Mouse (Mus musculus): ENCODE data around the gene Emb. TPM values are rescaled to one million over a fixed set of nuclear protein-coding genes. Genes with fewer than 3 reads are reported as not detected.
A peak's percentile ranks its signal among the peaks of the same experiment; 100 is the strongest.

The Emb gene
- polyA plus RNA-seq, 1 experiment from 2014 or later = 16.7 TPM

DNA sequence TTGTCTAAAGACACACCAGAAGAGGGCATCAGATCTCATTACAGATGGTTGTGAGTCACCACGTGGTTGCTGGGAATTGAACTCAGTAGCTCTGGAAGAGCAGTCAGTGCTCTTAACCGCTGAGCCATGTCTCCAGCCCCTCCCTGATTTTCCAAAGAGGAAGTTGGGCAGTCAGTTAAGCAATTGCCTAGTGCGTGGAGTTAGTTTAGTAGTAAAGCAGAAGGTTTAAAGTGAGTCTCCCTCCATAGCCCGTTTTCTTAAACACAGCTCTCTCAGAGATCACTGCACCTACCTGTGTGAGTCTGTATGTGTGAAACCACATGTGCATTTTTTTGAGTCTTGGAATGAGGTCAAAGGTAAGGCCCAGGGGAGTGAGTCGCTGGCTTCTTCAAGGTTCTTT lies 14.8 kb downstream of the Emb start:
- WGBS = 46% methylated on average over 5 of the region's 5 CpGs
- Histone ChIP-seq H3K9ac (no peak overlapping the region), H3K9me3 (no peaks in the 10 kb centered on the region), H3K27me3 (peaks cover 28% of the 10 kb centered on the region), H3K36me3 (no peaks in the 10 kb centered on the region), H3K27ac (no peak overlapping the region), H3K4me2 (no peak overlapping the region), H3K4me3 (no peak overlapping the region), H3K4me1 (peaks cover 8% of the 10 kb centered on the region; the same call in 1 of the 2 replicates)
- no peak for ATAC-seq (ENCODE audit: borderline replicate concordance, extremely low read depth, low FRiP score, low TSS enrichment)

DNA sequence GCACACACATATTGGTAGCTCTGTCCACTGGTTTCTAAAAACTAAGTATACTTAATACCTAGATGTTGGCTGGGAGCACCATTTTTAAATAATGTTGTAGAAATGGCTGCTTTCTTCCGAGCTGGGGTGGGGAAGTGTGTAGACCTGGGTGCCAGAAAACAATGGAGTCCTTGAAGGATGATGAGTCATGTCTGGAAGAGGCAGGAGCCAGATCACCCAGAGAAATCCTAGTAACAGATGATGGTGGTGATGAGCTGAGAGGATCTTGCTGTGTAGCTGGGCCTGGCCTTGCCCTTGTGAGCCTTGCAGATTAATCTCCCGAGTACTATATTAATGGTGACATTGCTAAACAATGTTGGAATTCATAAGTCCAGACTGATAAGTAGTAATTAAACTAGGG lies 16.6 kb downstream of the Emb start:
- 68% methylated on average over 2 of the region's 2 CpGs for WGBS
- Histone ChIP-seq H3K4me2 (no peak overlapping the region), H3K4me1 (peaks cover 8% of the 10 kb centered on the region; the same call in 1 of the 2 replicates), H3K36me3 (no peaks in the 10 kb centered on the region), H3K9ac (no peak overlapping the region), H3K27ac (no peak overlapping the region), H3K4me3 (no peak overlapping the region), H3K9me3 (no peaks in the 10 kb centered on the region), H3K27me3 (peaks cover 26% of the 10 kb centered on the region)
- no peak for ATAC-seq (ENCODE audit: borderline replicate concordance, extremely low read depth, low FRiP score, low TSS enrichment)

DNA sequence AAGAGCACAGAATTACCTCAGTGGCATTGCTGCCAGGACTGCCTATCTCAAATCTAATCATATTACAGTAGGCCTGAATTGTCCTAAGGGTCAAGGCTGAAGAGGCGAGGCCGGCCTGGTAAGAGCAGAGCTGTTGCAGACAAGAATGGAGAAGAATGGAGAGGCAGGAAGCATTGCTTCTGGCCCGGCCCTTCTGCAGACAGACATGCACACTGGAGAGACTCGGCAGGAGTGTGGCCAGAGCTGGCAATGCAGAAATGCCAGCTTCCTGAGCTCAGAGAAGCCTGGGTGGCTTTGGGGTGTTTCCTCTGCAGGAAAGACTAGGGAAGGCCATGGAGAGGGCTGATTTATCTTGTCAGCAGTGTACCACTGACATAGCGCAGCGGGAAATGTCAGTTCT lies 17.2 kb downstream of the Emb start:
- ATAC-seq (ENCODE audit: borderline replicate concordance, extremely low read depth, low FRiP score, low TSS enrichment) = no peak
- H3K4me1 ChIP-seq = peaks cover 8% of the 10 kb centered on the region; the same call in 1 of the 2 replicates
- WGBS = 67% methylated on average over 6 of the region's 6 CpGs
- H3K36me3 ChIP-seq = no peaks in the 10 kb centered on the region
- no peaks in the 10 kb centered on the region for H3K9me3 ChIP-seq
- H3K9ac ChIP-seq = no peak overlapping the region
- no peak overlapping the region for H3K4me3 ChIP-seq
- H3K4me2 ChIP-seq = no peak overlapping the region
- no peak overlapping the region for H3K27ac ChIP-seq
- peaks cover 20% of the 10 kb centered on the region for H3K27me3 ChIP-seq

DNA sequence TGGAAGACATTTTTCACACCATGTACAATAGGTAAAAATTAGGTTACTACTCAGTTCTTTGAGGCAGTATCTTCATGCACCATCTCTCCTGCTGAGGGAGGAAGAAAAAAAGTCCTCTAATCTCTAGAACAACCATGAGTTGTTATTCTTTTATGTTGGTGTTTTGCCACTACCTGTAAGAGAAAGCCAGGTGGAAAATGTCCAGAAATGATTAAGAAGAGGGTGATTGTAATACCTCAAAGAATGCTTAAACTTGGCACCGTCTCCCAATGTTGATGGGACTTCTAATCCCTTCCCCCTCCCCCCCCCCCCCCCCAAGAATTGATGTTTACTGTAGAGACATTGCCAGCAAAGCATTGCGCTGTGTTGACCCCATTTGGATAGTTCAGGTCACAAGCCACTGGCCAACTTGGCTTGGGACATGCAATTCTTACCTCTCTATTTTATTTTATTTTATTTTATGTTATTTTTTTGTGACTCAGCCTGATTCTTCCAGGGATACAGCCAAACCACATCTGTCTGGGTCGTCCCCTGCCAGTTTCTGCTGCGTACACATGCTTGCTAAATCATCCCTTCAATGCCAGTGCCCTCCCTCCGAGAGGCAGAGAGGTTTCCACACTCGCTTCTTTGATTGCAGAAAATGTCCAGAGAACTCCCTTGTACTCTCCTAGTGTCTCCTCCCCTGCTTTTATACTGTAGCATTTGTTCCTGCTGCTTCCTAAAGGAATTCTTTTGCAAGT lies 22.2 kb downstream of the Emb start:
- ATAC-seq (ENCODE audit: borderline replicate concordance, extremely low read depth, low FRiP score, low TSS enrichment) = no peak
- Histone ChIP-seq H3K9ac (no peak overlapping the region), H3K27me3 (no peaks in the 10 kb centered on the region), H3K36me3 (no peaks in the 10 kb centered on the region), H3K4me3 (no peak overlapping the region), H3K9me3 (no peaks in the 10 kb centered on the region), H3K4me1 (no peaks in the 10 kb centered on the region), H3K27ac (no peak overlapping the region), H3K4me2 (no peak overlapping the region)
- 66% methylated on average over 6 of the region's 6 CpGs for WGBS

DNA sequence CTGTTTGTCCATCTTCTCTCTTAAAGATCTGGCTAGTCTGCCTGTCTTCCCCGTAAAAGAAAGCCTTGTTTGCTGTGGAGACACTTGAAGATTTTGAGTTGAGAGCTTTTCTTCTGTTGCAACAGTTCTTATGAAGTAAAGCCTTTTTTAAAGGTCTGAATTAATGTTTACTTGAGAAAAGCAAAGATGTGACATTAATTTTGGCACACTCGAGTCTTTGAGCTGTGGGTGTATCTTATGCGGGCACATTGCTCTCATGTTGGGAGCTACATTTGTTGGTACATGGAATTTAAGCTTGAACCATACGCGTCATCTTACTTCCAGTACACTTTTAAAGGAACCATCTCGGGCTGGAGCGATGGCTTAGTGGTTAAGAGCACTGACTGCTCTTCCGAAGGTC lies 25.5 kb downstream of the Emb start:
- no peak overlapping the region for H3K9ac ChIP-seq
- H3K36me3 ChIP-seq = no peaks in the 10 kb centered on the region
- WGBS = 74% methylated on average over 8 of the region's 8 CpGs
- H3K4me3 ChIP-seq = no peak overlapping the region
- no peak for ATAC-seq (ENCODE audit: borderline replicate concordance, extremely low read depth, low FRiP score, low TSS enrichment)
- H3K4me1 ChIP-seq = no peaks in the 10 kb centered on the region
- peak overlapping the region; percentile 56; the same call in 1 of the 2 replicates for H3K27ac ChIP-seq
- H3K4me2 ChIP-seq = no peak overlapping the region
- no peaks in the 10 kb centered on the region for H3K27me3 ChIP-seq
- no peaks in the 10 kb centered on the region for H3K9me3 ChIP-seq

DNA sequence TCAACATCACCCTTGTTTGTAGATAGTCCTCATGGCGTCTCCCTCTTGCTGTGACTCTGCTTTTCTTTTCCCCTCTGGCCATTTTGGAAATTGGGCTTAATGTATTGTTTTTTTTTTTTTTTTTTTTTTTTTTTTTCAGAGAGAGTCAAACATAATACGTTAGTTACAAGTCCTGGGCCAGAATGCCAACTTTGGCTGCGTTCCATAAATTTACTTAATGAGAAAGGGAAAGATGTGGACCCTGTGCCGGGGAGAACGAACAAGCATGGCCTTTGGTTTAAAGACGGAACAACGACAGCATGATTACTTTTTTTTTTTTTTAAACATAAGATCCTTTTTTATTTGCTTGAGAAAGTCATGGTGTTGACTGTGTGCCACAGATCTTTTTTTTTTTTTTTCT lies 26.1 kb downstream of the Emb start:
- Histone ChIP-seq H3K27ac (no peak overlapping the region), H3K27me3 (no peaks in the 10 kb centered on the region), H3K9ac (no peak overlapping the region), H3K36me3 (no peaks in the 10 kb centered on the region), H3K4me3 (no peak overlapping the region), H3K4me1 (no peaks in the 10 kb centered on the region), H3K4me2 (no peak overlapping the region), H3K9me3 (no peaks in the 10 kb centered on the region)
- 76% methylated on average over 7 of the region's 7 CpGs for WGBS
- ATAC-seq (ENCODE audit: borderline replicate concordance, extremely low read depth, low FRiP score, low TSS enrichment) = no peak

DNA sequence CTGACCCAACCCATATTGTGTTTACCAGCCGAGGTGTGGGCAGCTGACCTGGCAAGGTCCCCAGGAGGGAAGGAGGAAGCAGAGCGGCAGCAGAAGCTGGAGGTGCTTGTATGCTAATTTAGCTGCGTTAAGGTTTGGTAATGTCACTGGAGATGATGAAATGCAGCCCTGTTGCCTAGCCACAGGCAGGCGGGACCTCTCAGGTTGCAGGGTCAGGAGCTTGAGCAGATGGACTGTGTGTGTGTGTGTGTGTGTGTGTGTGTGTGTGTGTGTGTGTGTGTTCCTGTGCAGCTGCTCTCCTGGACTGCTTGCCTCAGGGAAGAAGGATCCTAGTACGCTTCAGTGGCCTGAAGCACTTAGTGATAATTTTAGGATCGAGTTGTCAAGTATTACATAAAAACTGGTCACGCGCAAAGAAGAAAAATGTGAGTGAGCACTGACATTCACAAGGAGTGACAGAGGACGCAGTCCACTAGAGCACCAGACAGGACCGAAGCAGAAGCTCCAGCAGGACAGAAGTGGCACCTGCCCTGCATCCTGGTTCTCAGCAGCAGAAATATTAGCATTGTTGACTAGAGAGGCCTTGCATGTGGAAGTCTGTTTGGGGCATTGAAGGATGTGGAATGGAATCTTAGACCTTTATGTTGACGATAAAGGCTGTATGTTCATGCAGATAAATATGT lies 27.3 kb downstream of the Emb start:
- no peaks in the 10 kb centered on the region for H3K36me3 ChIP-seq
- H3K9ac ChIP-seq = no peak overlapping the region
- ATAC-seq (ENCODE audit: borderline replicate concordance, extremely low read depth, low FRiP score, low TSS enrichment) = peak; percentile 52; the same call in 1 of the 2 replicates
- no peaks in the 10 kb centered on the region for H3K4me1 ChIP-seq
- H3K9me3 ChIP-seq = no peaks in the 10 kb centered on the region
- H3K4me2 ChIP-seq = no peak overlapping the region
- no peak overlapping the region for H3K27ac ChIP-seq
- 38% methylated on average over 11 of the region's 11 CpGs for WGBS
- H3K27me3 ChIP-seq = no peaks in the 10 kb centered on the region
- no peak overlapping the region for H3K4me3 ChIP-seq

DNA sequence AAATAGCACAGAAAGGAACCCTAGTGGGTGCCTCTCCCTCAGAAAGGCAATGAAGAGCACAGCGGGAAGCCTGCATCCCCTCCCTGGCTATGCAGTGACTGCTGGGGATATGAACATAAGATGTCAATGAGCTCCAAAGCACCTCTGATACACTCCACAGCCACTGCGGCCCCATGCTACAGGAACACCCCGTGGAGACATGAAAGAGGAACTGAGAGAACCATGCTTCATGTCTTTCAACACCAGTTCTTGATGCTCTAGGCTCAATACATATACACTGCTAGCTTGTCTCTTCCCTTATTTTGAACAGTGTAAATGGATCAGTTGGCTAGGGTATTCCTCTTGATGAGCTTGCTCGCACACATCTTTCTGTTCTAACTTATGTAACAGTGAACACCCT lies 28.8 kb downstream of the Emb start:
- ATAC-seq (ENCODE audit: borderline replicate concordance, extremely low read depth, low FRiP score, low TSS enrichment) = no peak
- no peaks in the 10 kb centered on the region for H3K27me3 ChIP-seq

DNA sequence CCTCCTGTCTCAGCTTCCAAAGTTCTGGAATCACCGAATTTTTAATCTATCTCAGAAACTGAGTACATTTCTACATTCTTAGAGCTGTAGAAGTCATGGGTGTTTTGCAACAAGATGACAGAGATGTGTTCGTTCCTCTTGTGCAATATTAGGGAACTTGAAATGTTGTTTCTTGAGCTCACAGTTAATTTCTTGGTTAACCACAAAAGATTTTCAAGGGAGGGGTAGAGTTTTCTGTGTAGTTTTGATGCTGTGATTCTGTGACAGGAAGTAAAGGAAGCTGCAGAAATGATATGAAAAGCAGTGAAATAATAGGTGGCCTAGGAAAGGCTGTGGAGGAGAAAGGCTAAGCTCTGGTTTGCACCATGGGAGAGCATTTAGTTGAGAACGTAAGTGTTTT lies 33.7 kb downstream of the Emb start:
- no peak for ATAC-seq (ENCODE audit: borderline replicate concordance, extremely low read depth, low FRiP score, low TSS enrichment)
- Histone ChIP-seq H3K27ac (no peak overlapping the region), H3K9ac (no peak overlapping the region), H3K4me2 (no peak overlapping the region), H3K27me3 (no peaks in the 10 kb centered on the region), H3K36me3 (no peaks in the 10 kb centered on the region), H3K4me1 (no peaks in the 10 kb centered on the region), H3K4me3 (no peak overlapping the region), H3K9me3 (no peaks in the 10 kb centered on the region)
- 74% methylated on average over 3 of the region's 3 CpGs for WGBS

More for the DNA sequence above, 28.8 kb downstream of the Emb start:
- Histone ChIP-seq H3K9ac (no peak overlapping the region), H3K36me3 (no peaks in the 10 kb centered on the region), H3K27ac (no peak overlapping the region), H3K4me2 (no peak overlapping the region), H3K4me3 (no peak overlapping the region), H3K4me1 (no peaks in the 10 kb centered on the region), H3K9me3 (no peaks in the 10 kb centered on the region)
- WGBS = 81% methylated on average over 4 of the region's 4 CpGs

DNA sequence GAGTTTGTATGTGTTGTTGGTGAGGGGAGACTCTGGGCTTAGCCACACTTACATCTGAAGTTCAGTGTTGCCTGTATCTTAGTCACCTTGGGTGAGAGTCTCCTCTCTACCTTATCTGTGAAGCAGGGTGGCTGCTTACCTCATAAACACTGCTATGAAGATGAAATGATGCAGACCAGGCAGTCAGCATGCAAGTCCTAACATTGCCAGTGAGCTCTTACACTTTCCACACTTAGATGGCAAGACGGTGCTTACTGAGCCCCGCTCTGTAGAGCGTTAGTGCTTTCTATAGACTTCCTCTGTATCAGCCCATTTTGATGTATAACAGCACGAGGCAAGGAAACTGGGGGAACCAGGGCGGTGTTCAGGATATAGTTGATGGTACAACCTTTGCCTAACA lies 34.3 kb downstream of the Emb start:
- ATAC-seq (ENCODE audit: borderline replicate concordance, extremely low read depth, low FRiP score, low TSS enrichment) = no peak
- no peak overlapping the region for H3K4me2 ChIP-seq
- H3K27me3 ChIP-seq = no peaks in the 10 kb centered on the region
- no peaks in the 10 kb centered on the region for H3K4me1 ChIP-seq
- 79% methylated on average over 5 of the region's 5 CpGs for WGBS
- no peak overlapping the region for H3K4me3 ChIP-seq
- no peaks in the 10 kb centered on the region for H3K36me3 ChIP-seq
- no peak overlapping the region for H3K9ac ChIP-seq
- H3K9me3 ChIP-seq = no peaks in the 10 kb centered on the region
- H3K27ac ChIP-seq = no peak overlapping the region

DNA sequence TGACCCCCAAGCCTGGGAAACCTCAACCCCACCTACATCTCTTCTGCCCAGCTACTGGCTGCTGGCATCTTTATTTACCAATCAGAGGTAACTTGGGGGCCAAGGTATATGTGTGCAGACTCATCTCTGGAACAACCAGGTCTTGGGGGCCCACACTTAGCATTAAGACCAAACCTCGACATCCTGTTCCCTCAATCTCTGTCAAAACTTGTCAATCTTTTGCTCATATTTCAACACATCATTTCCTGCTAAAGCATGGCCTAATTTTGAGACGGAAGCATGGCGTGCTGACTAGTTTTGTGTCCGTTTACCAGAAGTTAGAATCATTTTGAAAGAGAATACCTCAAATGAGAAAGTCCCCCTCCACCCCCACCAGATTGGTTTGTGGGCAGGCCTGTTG lies 52.4 kb downstream of the Emb start:
- 82% methylated on average over 4 of the region's 4 CpGs for WGBS
- Histone ChIP-seq H3K4me1 (no peaks in the 10 kb centered on the region), H3K4me2 (no peak overlapping the region), H3K9me3 (no peaks in the 10 kb centered on the region), H3K27ac (no peak overlapping the region), H3K27me3 (no peaks in the 10 kb centered on the region), H3K36me3 (no peaks in the 10 kb centered on the region), H3K4me3 (no peak overlapping the region), H3K9ac (no peak overlapping the region)
- ATAC-seq (ENCODE audit: borderline replicate concordance, extremely low read depth, low FRiP score, low TSS enrichment) = no peak

DNA sequence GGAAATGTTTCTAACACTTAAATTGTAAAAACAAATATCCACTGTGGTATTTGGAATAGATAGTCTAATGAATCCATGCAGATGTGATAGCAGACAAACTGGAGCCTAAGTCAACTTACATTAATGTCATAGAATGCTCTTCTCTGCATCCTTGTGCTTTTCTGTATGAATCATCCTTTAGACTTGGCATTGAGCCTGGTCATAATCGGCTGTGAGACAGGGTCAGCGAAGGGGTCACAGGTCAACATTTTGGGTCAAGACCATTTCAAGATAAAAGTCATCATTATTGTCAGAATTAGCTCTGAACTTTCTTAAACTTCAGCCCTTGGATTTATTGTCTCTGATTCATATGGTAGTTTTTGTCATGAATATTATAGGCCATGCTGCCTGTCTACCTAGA lies 57.8 kb downstream of the Emb start:
- Histone ChIP-seq H3K9ac (no peak overlapping the region), H3K36me3 (no peaks in the 10 kb centered on the region), H3K9me3 (no peaks in the 10 kb centered on the region), H3K4me2 (no peak overlapping the region), H3K27ac (no peak overlapping the region), H3K4me1 (no peaks in the 10 kb centered on the region), H3K4me3 (no peak overlapping the region), H3K27me3 (no peaks in the 10 kb centered on the region)
- ATAC-seq (ENCODE audit: borderline replicate concordance, extremely low read depth, low FRiP score, low TSS enrichment) = no peak
- 47% methylated on average over 2 of the region's 2 CpGs for WGBS
